Mouse (Mus musculus): ENCODE measurements around the gene Maml3. TPM values are rescaled to one million over a fixed set of nuclear protein-coding genes. Genes with fewer than 3 reads are reported as not detected.

Gene Maml3
- total and polyA plus RNA-seq, 3 experiments: 0.81 to 1.8 (median 0.98) TPM

- Histone ChIP-seq H3K79me2 (replicated peaks; ENCODE audit: control insufficient read depth, extremely low read depth, insufficient read depth, poor library complexity, severe bottlenecking) (no peaks in the 10 kb centered on the region), H3K4me2 (ENCODE audit: insufficient read depth, low read depth, poor library complexity, severe bottlenecking) (peak overlapping the region; percentile 54), H3K9ac (ENCODE audit: insufficient read depth, low read depth) (peak overlapping the region; percentile 24; the same call in 1 of the 2 replicates), H3K27me3 (replicated peaks) (no peaks in the 10 kb centered on the region), H3K4me3 (replicated peaks in 1 of 3; ENCODE audit: low read depth in 2 of 3, low read length in 2 of 3, poor library complexity in 1 of 3) (no peak overlapping the region), H3K9me3 (replicated peaks; ENCODE audit: low read length) (no peaks in the 10 kb centered on the region), H3K27ac (ENCODE audit: insufficient read depth, low read depth) (no peak overlapping the region; the same call in 1 of the 2 replicates), H3K4me1 (ENCODE audit: control insufficient read depth in 1 of 2, insufficient read depth in 2 of 2) (peaks cover 14 to 34% of the 10 kb centered on the region in 2 experiments), H3K36me3 (replicated peaks in 1 of 2; ENCODE audit: control insufficient read depth in 1 of 2, insufficient read depth in 1 of 2, low read length in 1 of 2) (no peaks in the 10 kb centered on the region)
- in situ Hi-C loops (cut with MboI; ENCODE audit: low pct_ligation_motif_present, low pct_unique_long_range_greater_than_20kb, low sequenced_read_pairs): no loop called here
- DNase-seq (ENCODE audit: extremely low read depth): peak; percentile 47
- dilution Hi-C loops (cut with MboI; ENCODE audit: extremely low pct_ligation_motif_present, extremely low pct_unique_long_range_greater_than_20kb, low sequenced_read_pairs): no loop called here
- no peak for TF ChIP-seq ELF1 (IDR thresholded peaks at IDR 0.05; ENCODE audit: low read depth, low read length)
- TF ChIP-seq EP300 (IDR thresholded peaks at IDR 0.05; ENCODE audit: low read length): peak; percentile 35; the same call in 1 of the 2 replicates
- no peak for TF ChIP-seq RAD21 (IDR thresholded peaks at IDR 0.05; ENCODE audit: low read depth, low read length)
- 0 out of 2 replicates have a peak, but pooled peaks have one; percentile 36 for TF ChIP-seq ETS1 (conservative IDR thresholded peaks at IDR 0.05; ENCODE audit: low read depth, low read length)
- TF ChIP-seq MEF2A (IDR thresholded peaks at IDR 0.05; ENCODE audit: borderline replicate concordance, low read depth, low read length): peak; percentile 72; the same call in 1 of the 2 replicates
- peak; percentile 68 for TF ChIP-seq BHLHE40 (IDR thresholded peaks at IDR 0.05; ENCODE audit: low read depth, low read length)
- no peak for TF ChIP-seq MYC (IDR thresholded peaks at IDR 0.05; ENCODE audit: low read depth, low read length)
- TF ChIP-seq UBTF (IDR thresholded peaks at IDR 0.05; ENCODE audit: low read depth, low read length): no peak
Observed at GRCm38 (mm10) chr3:51905903-51906302, 199.0 kb downstream of the Maml3 start.

DNA sequence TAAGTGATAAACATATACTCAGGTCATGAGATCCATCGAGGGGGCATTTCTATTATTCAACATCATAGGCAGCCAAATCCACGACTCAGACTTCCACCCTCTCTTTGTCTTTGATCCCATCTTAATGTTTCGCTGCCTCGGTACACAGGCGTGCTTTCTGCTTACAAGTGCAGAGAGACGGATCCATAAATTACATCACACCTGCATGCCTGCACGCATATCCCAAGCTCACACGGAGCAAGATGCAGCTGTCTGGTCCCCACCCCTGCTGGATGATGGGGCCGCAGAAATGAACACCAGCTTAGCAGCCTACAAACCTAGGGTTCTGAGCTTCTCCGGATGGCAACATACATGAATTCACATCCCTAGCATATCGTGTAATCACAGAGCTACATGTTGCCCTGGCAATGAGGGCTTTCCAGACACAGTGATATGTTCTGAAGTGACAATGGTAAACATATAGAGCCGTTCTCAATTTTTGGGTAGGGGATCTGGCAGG lies 200.5 kb downstream of the Maml3 start:
- Histone ChIP-seq H3K9me3 (replicated peaks; ENCODE audit: low read length) (no peaks in the 10 kb centered on the region), H3K79me2 (replicated peaks; ENCODE audit: control insufficient read depth, extremely low read depth, insufficient read depth, poor library complexity, severe bottlenecking) (no peaks in the 10 kb centered on the region), H3K27ac (ENCODE audit: insufficient read depth, low read depth) (no peak overlapping the region), H3K27me3 (replicated peaks) (no peaks in the 10 kb centered on the region), H3K4me2 (ENCODE audit: insufficient read depth, low read depth, poor library complexity, severe bottlenecking) (no peak overlapping the region), H3K36me3 (replicated peaks in 1 of 2; ENCODE audit: control insufficient read depth in 1 of 2, insufficient read depth in 1 of 2, low read length in 1 of 2) (no peaks in the 10 kb centered on the region), H3K4me3 (replicated peaks in 1 of 3; ENCODE audit: low read depth in 2 of 3, low read length in 2 of 3, poor library complexity in 1 of 3) (no peak overlapping the region), H3K4me1 (ENCODE audit: control insufficient read depth in 1 of 2, insufficient read depth in 2 of 2) (peaks cover 18 to 42% of the 10 kb centered on the region in 2 experiments), H3K9ac (ENCODE audit: insufficient read depth, low read depth) (no peak overlapping the region)
- no peak for DNase-seq (ENCODE audit: extremely low read depth)
- in situ Hi-C loops (cut with MboI; ENCODE audit: low pct_ligation_motif_present, low pct_unique_long_range_greater_than_20kb, low sequenced_read_pairs): no loop called here
- dilution Hi-C loops (cut with MboI; ENCODE audit: extremely low pct_ligation_motif_present, extremely low pct_unique_long_range_greater_than_20kb, low sequenced_read_pairs): no loop called here
- TF ChIP-seq MAX (IDR thresholded peaks at IDR 0.05; ENCODE audit: low read length) (no peak), KAT2A (IDR thresholded peaks at IDR 0.05; ENCODE audit: insufficient replicate concordance, low read length) (no peak)

- Histone ChIP-seq H3K36me3 (replicated peaks in 1 of 2; ENCODE audit: control insufficient read depth in 1 of 2, insufficient read depth in 1 of 2, low read length in 1 of 2) (no peaks in the 10 kb centered on the region), H3K4me3 (replicated peaks in 1 of 3; ENCODE audit: low read depth in 2 of 3, low read length in 2 of 3, poor library complexity in 1 of 3) (no peak overlapping the region), H3K79me2 (replicated peaks; ENCODE audit: control insufficient read depth, extremely low read depth, insufficient read depth, poor library complexity, severe bottlenecking) (no peaks in the 10 kb centered on the region), H3K27ac (ENCODE audit: insufficient read depth, low read depth) (no peak overlapping the region), H3K27me3 (replicated peaks) (no peaks in the 10 kb centered on the region), H3K4me2 (ENCODE audit: insufficient read depth, low read depth, poor library complexity, severe bottlenecking) (no peak overlapping the region), H3K9ac (ENCODE audit: insufficient read depth, low read depth) (no peak overlapping the region), H3K9me3 (replicated peaks; ENCODE audit: low read length) (peaks cover 3% of the 10 kb centered on the region), H3K4me1 (ENCODE audit: control insufficient read depth in 1 of 2, insufficient read depth in 2 of 2) (peaks cover 10 to 28% of the 10 kb centered on the region in 2 experiments)
- dilution Hi-C loops (cut with MboI; ENCODE audit: extremely low pct_ligation_motif_present, extremely low pct_unique_long_range_greater_than_20kb, low sequenced_read_pairs): no loop called here
- TF ChIP-seq RCOR1 (conservative IDR thresholded peaks at IDR 0.05; ENCODE audit: low read depth, low read length) (no peak), CHD2 (IDR thresholded peaks at IDR 0.05; ENCODE audit: low read length) (no peak), ELF1 (IDR thresholded peaks at IDR 0.05; ENCODE audit: low read depth, low read length) (no peak), BHLHE40 (IDR thresholded peaks at IDR 0.05; ENCODE audit: low read depth, low read length) (no peak), SMC3 (IDR thresholded peaks at IDR 0.05; ENCODE audit: low read depth, low read length) (no peak), RAD21 (IDR thresholded peaks at IDR 0.05; ENCODE audit: low read depth, low read length) (no peak), POLR2A (IDR thresholded peaks at IDR 0.05; ENCODE audit: low read depth, low read length) (no peak), NRF1 (IDR thresholded peaks at IDR 0.05; ENCODE audit: low read depth, low read length) (no peak), MAX (IDR thresholded peaks at IDR 0.05; ENCODE audit: low read length) (no peak), SIN3A (IDR thresholded peaks at IDR 0.05; ENCODE audit: low read length) (no peak), CHD1 (IDR thresholded peaks at IDR 0.05; ENCODE audit: low read depth, low read length) (no peak)
- in situ Hi-C loops (cut with MboI; ENCODE audit: low pct_ligation_motif_present, low pct_unique_long_range_greater_than_20kb, low sequenced_read_pairs): no loop called here
- no peak for DNase-seq (ENCODE audit: extremely low read depth)
Observed at GRCm38 (mm10) chr3:51901151-51901550, 203.7 kb downstream of the Maml3 start.

Measured in CH12.LX (cell line).